Mouse (Mus musculus) myocyte (in vitro differentiated cells): ENCODE measurements at regions not wholly inside any gene's neighbourhood (a gene's known extent, or its start where the extent isn't known, plus 50 kb on each side); places are given as distances from the start of the nearest gene placed in this dataset.

ENCODE experiments used
- CEBPB ChIP-seq: IDR thresholded peaks from 2 replicates; pipeline ENCODE4 v1.6.1; 2011; ENCODE audit warnings: mild to moderate bottlenecking, moderate library complexity; ENCODE audit not compliant: poor library complexity, insufficient read depth, severe bottlenecking
- E2F4 ChIP-seq: IDR thresholded peaks from one replicate; pipeline ENCODE4 v1.6.1; 2011; ENCODE audit warnings: mild to moderate bottlenecking, control low read depth, moderate library complexity; ENCODE audit not compliant: insufficient read depth
- POLR2A ChIP-seq: IDR thresholded peaks from one replicate; pipeline ENCODE4 v1.6.1; 2011; ENCODE audit warnings: low read depth, mild to moderate bottlenecking, control low read depth, moderate library complexity; ENCODE audit not compliant: insufficient read length
- REST ChIP-seq: IDR thresholded peaks from one replicate; pipeline ENCODE4 v1.6.1; 2011; ENCODE audit warnings: mild to moderate bottlenecking, control low read depth, moderate library complexity; ENCODE audit not compliant: insufficient read depth, insufficient read length
- TCF12 ChIP-seq: IDR thresholded peaks from one replicate; pipeline ENCODE4 v1.6.1; 2011; ENCODE audit warnings: mild to moderate bottlenecking, control low read depth; ENCODE audit not compliant: poor library complexity, insufficient read depth, severe bottlenecking

- no peak for TF ChIP-seq POLR2A
- TF ChIP-seq CEBPB = no peak
- no peak for TF ChIP-seq TCF12
- no peak for TF ChIP-seq REST
- no peak for TF ChIP-seq E2F4
Measured at GRCm38 (mm10) chr6:127374464-127375143, 72.0 kb upstream of the Parp11 start.
